Mouse (Mus musculus): ENCODE results near the gene Echdc3.

DNA sequence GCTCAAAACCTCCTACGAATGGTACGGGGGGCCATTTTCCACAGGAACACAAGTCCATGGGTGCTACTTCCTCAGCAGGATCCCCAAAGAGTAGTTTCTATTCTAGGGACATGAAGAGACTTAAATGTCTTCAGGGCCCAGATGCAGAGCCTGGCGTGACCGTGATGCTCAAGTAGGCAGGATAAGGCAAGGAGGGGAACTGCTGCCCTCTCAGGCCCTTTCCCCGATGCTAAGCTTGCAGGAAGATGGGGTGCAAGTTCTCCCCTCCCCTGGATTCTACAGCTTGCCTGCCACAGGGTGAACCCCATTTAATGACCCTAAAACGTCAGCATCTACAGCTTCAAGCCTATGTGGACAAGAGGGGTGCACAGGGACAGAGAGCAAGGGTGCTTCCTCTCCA is 22.8 kb downstream of the Echdc3 start:
- TF ChIP-seq CTCF (IDR thresholded peaks at IDR 0.05; ENCODE audit: low read depth) (no peak), EP300 (IDR thresholded peaks at IDR 0.05; ENCODE audit: low read depth) (no peak)

Measured in liver, embryonic 14.5 days (tissue).